28 mouse cellular contexts compared by ENCODE assay signal in genomic region chr1:131357213-131357612, GRCm38 (mm10).
DNase-seq lines count a peak whose midpoint lies in the region; ATAC-seq and TF ChIP-seq lines count a peak whose summit lies in the region.
"Had no signal": no experiment of that assay in that cellular context is flagged by ENCODE, and none has a peak within 500 bp of the region (broad histone marks: within the 10 kb centered on the region; RNA-seq: fewer than 3 reads in every experiment).

No protein-coding gene starts in this region.

- TF ChIP-seq CTCF in bone marrow macrophage, adult 2 months (IDR thresholded peaks at IDR 0.05; ENCODE audit: low read depth, low read length), result no peak

- H3K36me3 ChIP-seq in midbrain, embryonic 14.5 days (ENCODE audit: control insufficient read depth, insufficient read depth, low read length), result peaks cover 11% of the 10 kb centered on the region
- peaks cover 45% of the 10 kb centered on the region for H3K36me3 ChIP-seq in midbrain, embryonic 10.5 days
- H3K36me3 ChIP-seq in macrophage (ENCODE audit: inconsistent target), result peaks cover 37% of the 10 kb centered on the region

- no peak for TF ChIP-seq POLR2A in bone marrow macrophage, adult 2 months (IDR thresholded peaks at IDR 0.05; ENCODE audit: borderline replicate concordance, low read depth, low read length)

- H3K79me2 ChIP-seq in macrophage (ENCODE audit: inconsistent target), result peaks cover 15% of the 10 kb centered on the region; the same call in 1 of the 2 replicates

- no peaks in the 10 kb centered on the region for H3K9me3 ChIP-seq in midbrain, embryonic 14.5 days (ENCODE audit: control insufficient read depth, low read length)
- H3K9me3 ChIP-seq in midbrain, embryonic 10.5 days (replicated peaks), result no peaks in the 10 kb centered on the region
- H3K9me3 ChIP-seq: embryonic facial prominence, embryonic 10.5 days; embryonic facial prominence, embryonic 12.5 days; forebrain, embryonic 10.5 days; forebrain, embryonic 12.5 days; G1E had no signal

- DNase-seq in midbrain, embryonic 14.5 days, result peak; percentile 22
- DNase-seq in midbrain, embryonic 10.5 days (ENCODE audit: low spot score), result no peak
- DNase-seq in adrenal gland, adult 2 months, result no peak
- no peak for DNase-seq in cerebellum, adult 8-10 months
- DNase-seq: adrenal gland, postnatal 10 days; adrenal gland, postnatal 25 days; B cell, adult 2 months; cerebellum, adult 11 months; cerebellum, adult 18-20 months; cerebellum, adult 9-10 months; cerebellum, postnatal 10 days; cerebellum, postnatal 25 days had no signal

- no peak overlapping the region for H3K4me3 ChIP-seq in midbrain, embryonic 14.5 days (replicated peaks; ENCODE audit: low read depth, low read length)
- no peak overlapping the region for H3K4me3 ChIP-seq in midbrain, embryonic 10.5 days
- no peak overlapping the region for H3K4me3 ChIP-seq in bone marrow macrophage, adult 2 months (ENCODE audit: insufficient read depth, low read length)
- no peak overlapping the region for H3K4me3 ChIP-seq in macrophage (ENCODE audit: inconsistent target)
- H3K4me3 ChIP-seq: embryonic facial prominence, embryonic 10.5 days; embryonic facial prominence, embryonic 12.5 days; erythroblast, embryonic 14.5 days; forebrain, embryonic 10.5 days; forebrain, embryonic 12.5 days had no signal

- H3K27me3 ChIP-seq in midbrain, embryonic 14.5 days (ENCODE audit: control insufficient read depth, insufficient read depth, low read length), result no peaks in the 10 kb centered on the region
- no peaks in the 10 kb centered on the region for H3K27me3 ChIP-seq in midbrain, embryonic 10.5 days (ENCODE audit: low read depth, poor library complexity, severe bottlenecking)
- H3K27me3 ChIP-seq: CH12.LX; embryonic facial prominence, embryonic 12.5 days; forebrain, embryonic 12.5 days; Patski had no signal

- H3K4me1 ChIP-seq in midbrain, embryonic 14.5 days (ENCODE audit: control insufficient read depth, insufficient read depth, low read length), result no peaks in the 10 kb centered on the region
- H3K4me1 ChIP-seq in midbrain, embryonic 10.5 days, result no peaks in the 10 kb centered on the region
- H3K4me1 ChIP-seq in bone marrow macrophage, adult 2 months (ENCODE audit: control insufficient read depth, insufficient read depth, low read length), result peaks cover 33% of the 10 kb centered on the region
- H3K4me1 ChIP-seq: embryonic facial prominence, embryonic 10.5 days; embryonic facial prominence, embryonic 12.5 days; forebrain, embryonic 10.5 days; forebrain, embryonic 12.5 days had no signal

- no peak overlapping the region for H3K9ac ChIP-seq in midbrain, embryonic 14.5 days (replicated peaks; ENCODE audit: low read length)
- H3K9ac ChIP-seq: embryonic facial prominence, embryonic 12.5 days; forebrain, embryonic 12.5 days had no signal

- ATAC-seq in midbrain, embryonic 14.5 days (ENCODE audit: low FRiP score, low TSS enrichment), result no peak
- 0 out of 2 replicates have a peak, but pooled peaks have one; percentile 51 for ATAC-seq in megakaryocyte-erythroid progenitor cell, adult 5-6 weeks (replicated peaks; ENCODE audit: low FRiP score, low TSS enrichment, poor library complexity, severe bottlenecking)
- no peak for ATAC-seq in erythroblast, adult 5-6 weeks (replicated peaks; ENCODE audit: low FRiP score, poor library complexity, severe bottlenecking)
- ATAC-seq: activated CD4-positive, CD25-positive, alpha-beta regulatory T cell, adult 4 months; CD4-positive, CD25-positive, alpha-beta regulatory T cell, adult 4 months; forebrain, embryonic 14.5 days; forebrain, embryonic 16.5 days; Patski had no signal

- no peak overlapping the region for H3K27ac ChIP-seq in midbrain, embryonic 14.5 days (replicated peaks; ENCODE audit: low read depth, low read length)
- no peak overlapping the region for H3K27ac ChIP-seq in midbrain, embryonic 10.5 days (replicated peaks)
- H3K27ac ChIP-seq in bone marrow macrophage, adult 2 months (ENCODE audit: insufficient read depth, low read depth, low read length), result peak overlapping the region; percentile 68
- peak overlapping the region; percentile 65 for H3K27ac ChIP-seq in macrophage
- H3K27ac ChIP-seq: embryonic facial prominence, embryonic 10.5 days; embryonic facial prominence, embryonic 12.5 days; forebrain, embryonic 10.5 days; forebrain, embryonic 12.5 days had no signal

- 94% methylated on average over 1 of the region's 1 CpGs for WGBS in midbrain, embryonic 14.5 days
- WGBS in midbrain, embryonic 10.5 days, result 84% methylated on average over 1 of the region's 1 CpGs
- WGBS in macrophage (ENCODE audit: missing documents), result 94% methylated on average over 1 of the region's 1 CpGs

- no peak overlapping the region for H3K4me2 ChIP-seq in midbrain, embryonic 14.5 days (ENCODE audit: low read length)
- H3K4me2 ChIP-seq: embryonic facial prominence, embryonic 12.5 days; forebrain, embryonic 12.5 days had no signal

Comparison
In these comparisons a context has a peak if more than half of its experiments do, and no peak if none do; other contexts are left out.
1. H3K27ac ChIP-seq: peak in bone marrow macrophage, adult 2 months (single experiment) and macrophage (single experiment); none in midbrain, embryonic 14.5 days (single experiment) and midbrain, embryonic 10.5 days (single experiment).